Mouse (Mus musculus) intestine, postnatal 0 days (tissue): ENCODE measurements around the gene Ppy. TPM values are rescaled to one million over a fixed set of nuclear protein-coding genes. Genes with fewer than 3 reads are reported as not detected.

Source experiments
- ATAC-seq: fragments of 200-750 bp; cut with Nextera tagmentation; 2 replicates; pipeline ENCODE4 v1.8.0; 2017; ENCODE audit warnings: mild to moderate bottlenecking, moderate TSS enrichment, moderate library complexity
- H3K27ac ChIP-seq: fragments of 300-500 bp; sonication (generic); 2 replicates; pipeline ENCODE4 v1.5.1; 2014; ENCODE audit warnings: mild to moderate bottlenecking, low read depth, low read length, moderate library complexity
- H3K27me3 ChIP-seq: fragments of 300-500 bp; sonication (generic); replicated peaks from 2 replicates; pipeline ENCODE4 v1.6.1; 2014; ENCODE audit warnings: low read length, mixed read lengths; ENCODE audit not compliant: control insufficient read depth, insufficient read depth
- H3K36me3 ChIP-seq: fragments of 300-500 bp; sonication (generic); 2 replicates; pipeline ENCODE4 v1.6.1; 2014; ENCODE audit warnings: mild to moderate bottlenecking, moderate library complexity; ENCODE audit not compliant: control insufficient read depth, insufficient read depth
- H3K4me1 ChIP-seq: fragments of 300-500 bp; sonication (generic); replicated peaks from 2 replicates; pipeline ENCODE4 v1.6.1; 2014; ENCODE audit warnings: antibody characterized with exemption, low read length, mixed read lengths; ENCODE audit not compliant: control insufficient read depth, insufficient read depth
- H3K4me2 ChIP-seq: fragments of 300-500 bp; sonication (generic); replicated peaks from 2 replicates; pipeline ENCODE4 v1.6.1; 2014; ENCODE audit warnings: low read depth, mild to moderate bottlenecking, moderate library complexity
- H3K4me3 ChIP-seq: fragments of 300-500 bp; sonication (generic); 2 replicates; pipeline ENCODE4 v1.5.1; 2014; ENCODE audit warnings: low read depth, low read length
- H3K9ac ChIP-seq: fragments of 300-500 bp; sonication (generic); 2 replicates; pipeline ENCODE4 v1.6.1; 2014; ENCODE audit warnings: mild to moderate bottlenecking, low read depth, low read length
- H3K9me3 ChIP-seq: fragments of 300-500 bp; sonication (generic); 2 replicates; pipeline ENCODE4 v1.6.1; 2016; ENCODE audit warnings: mixed run types; ENCODE audit not compliant: control insufficient read depth
- CTCF ChIP-seq: sonication (generic); IDR thresholded peaks from 2 replicates; pipeline ENCODE4 v1.5.1; 2016; ENCODE audit warnings: low read depth, mild to moderate bottlenecking, control low read depth, antibody characterized with exemption, moderate library complexity
- WGBS: fragments of 180-500 bp; shearing (Covaris S2); extraction: QIAGEN DNeasy Blood & Tissue Kit; methylation state at CpG from one replicate; pipeline ENCODE4 v1.1.7; 2014; 5-methylcytosine and 5-hydroxymethylcytosine counted together
- polyA plus RNA-seq: library from polyadenylated mRNA; unstranded; fragments of >200 nt; fragmentation: Nextera tagmentation; extraction: Ambion mirVana; gene quantifications from 2 replicates; pipeline ENCODE4 v1.2.1, GENCODE M21; 2015

The Ppy gene
- polyA plus RNA-seq, 1 experiment from 2014 or later, result 3.4 TPM

- Histone ChIP-seq H3K4me1 (no peaks in the 10 kb centered on the region), H3K4me2 (no peak overlapping the region), H3K27me3 (no peaks in the 10 kb centered on the region), H3K9ac (no peak overlapping the region), H3K36me3 (no peaks in the 10 kb centered on the region), H3K27ac (no peak overlapping the region), H3K9me3 (no peaks in the 10 kb centered on the region), H3K4me3 (no peak overlapping the region)
- 72% methylated on average over 11 of the region's 11 CpGs for WGBS
- TF ChIP-seq CTCF, result no peak
- no peak for ATAC-seq
Observed at GRCm38 (mm10) chr11:102069633-102070032, 31.5 kb downstream of the Ppy start.

- H3K27me3 ChIP-seq, result no peaks in the 10 kb centered on the region
- no peaks in the 10 kb centered on the region for H3K9me3 ChIP-seq
- H3K36me3 ChIP-seq, result no peaks in the 10 kb centered on the region
- no peak overlapping the region for H3K4me2 ChIP-seq
- no peak overlapping the region for H3K9ac ChIP-seq
- no peaks in the 10 kb centered on the region for H3K4me1 ChIP-seq
- TF ChIP-seq CTCF, result peak; percentile 71
- H3K27ac ChIP-seq, result no peak overlapping the region
- WGBS, result 49% methylated on average over 2 of the region's 2 CpGs
- ATAC-seq, result no peak
- H3K4me3 ChIP-seq, result no peak overlapping the region
Observed at GRCm38 (mm10) chr11:102068969-102069368, 32.1 kb downstream of the Ppy start.

GRCm38 (mm10) chr11:102063076-102063475 lies 38.0 kb downstream of the Ppy start:
- Histone ChIP-seq H3K4me3 (no peak overlapping the region), H3K36me3 (no peaks in the 10 kb centered on the region), H3K27ac (no peak overlapping the region), H3K4me1 (0 out of 2 replicates have a peak, but pooled peaks cover 5% of the 10 kb centered on the region), H3K9me3 (no peaks in the 10 kb centered on the region), H3K27me3 (no peaks in the 10 kb centered on the region), H3K4me2 (no peak overlapping the region), H3K9ac (no peak overlapping the region)
- ATAC-seq, result 0 out of 2 replicates have a peak, but pooled peaks have one; percentile 14
- TF ChIP-seq CTCF, result no peak
- 59% methylated on average over 13 of the region's 13 CpGs for WGBS

- Histone ChIP-seq H3K36me3 (no peaks in the 10 kb centered on the region), H3K9ac (no peak overlapping the region), H3K4me3 (no peak overlapping the region), H3K9me3 (no peaks in the 10 kb centered on the region), H3K27me3 (no peaks in the 10 kb centered on the region), H3K27ac (no peak overlapping the region), H3K4me2 (no peak overlapping the region), H3K4me1 (0 out of 2 replicates have a peak, but pooled peaks cover 5% of the 10 kb centered on the region)
- ATAC-seq, result no peak
- 45% methylated on average over 16 of the region's 16 CpGs for WGBS
- TF ChIP-seq CTCF, result no peak
Observed at GRCm38 (mm10) chr11:102061941-102062473, 39.1 kb downstream of the Ppy start.

- Histone ChIP-seq H3K9ac (no peak overlapping the region), H3K4me2 (peak overlapping the region; percentile 67), H3K27me3 (no peaks in the 10 kb centered on the region), H3K9me3 (no peaks in the 10 kb centered on the region), H3K36me3 (no peaks in the 10 kb centered on the region), H3K4me1 (0 out of 2 replicates have a peak, but pooled peaks cover 5% of the 10 kb centered on the region), H3K4me3 (peak overlapping the region; percentile 17; the same call in 1 of the 2 replicates), H3K27ac (no peak overlapping the region)
- peak; percentile 96 for TF ChIP-seq CTCF
- 0 out of 2 replicates have a peak, but pooled peaks have one; percentile 22 for ATAC-seq
- 3% methylated on average over 23 of the region's 23 CpGs for WGBS
Observed at GRCm38 (mm10) chr11:102061236-102061940, 39.7 kb downstream of the Ppy start.

- Histone ChIP-seq H3K36me3 (no peaks in the 10 kb centered on the region), H3K4me2 (no peak overlapping the region), H3K9me3 (no peaks in the 10 kb centered on the region), H3K27me3 (no peaks in the 10 kb centered on the region), H3K9ac (no peak overlapping the region), H3K4me1 (no peaks in the 10 kb centered on the region), H3K27ac (no peak overlapping the region), H3K4me3 (no peak overlapping the region)
- 31% methylated on average over 9 of the region's 9 CpGs for WGBS
- no peak for ATAC-seq
- peak; percentile 74 for TF ChIP-seq CTCF
Observed at GRCm38 (mm10) chr11:102053847-102054246, 47.3 kb downstream of the Ppy start.
